Mouse (Mus musculus): ENCODE data around the gene Smim22. TPM values are rescaled to one million over a fixed set of nuclear protein-coding genes. Genes with fewer than 3 reads are reported as not detected.

Gene Smim22
- not detected for polyA plus RNA-seq (2012; fragmentation: generic; extraction: Trizol)

DNA sequence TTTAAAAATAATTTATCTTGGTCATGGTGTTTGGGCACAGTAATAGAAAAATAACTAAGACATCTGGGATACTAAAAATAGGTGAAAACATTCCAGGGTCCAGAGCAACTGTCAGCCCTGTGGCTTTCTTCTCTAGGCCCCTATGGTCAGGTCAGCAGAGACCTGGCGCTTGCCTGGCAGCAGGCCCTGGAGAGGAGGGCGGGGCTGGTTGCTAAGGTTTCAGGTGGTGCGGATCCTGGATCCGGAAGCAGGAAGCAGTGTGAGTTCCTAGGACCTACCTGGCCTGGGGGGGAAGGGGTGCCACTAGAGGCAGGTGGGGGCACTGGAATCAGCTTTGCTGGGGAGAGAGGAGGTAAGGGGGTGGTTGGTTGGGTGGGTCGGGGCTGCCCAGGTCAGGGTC, at the start of gene Smim22:
TSS of gene Smim22 (plus strand) at position 222 of the 400 bp plus-strand sequence.

DNA sequence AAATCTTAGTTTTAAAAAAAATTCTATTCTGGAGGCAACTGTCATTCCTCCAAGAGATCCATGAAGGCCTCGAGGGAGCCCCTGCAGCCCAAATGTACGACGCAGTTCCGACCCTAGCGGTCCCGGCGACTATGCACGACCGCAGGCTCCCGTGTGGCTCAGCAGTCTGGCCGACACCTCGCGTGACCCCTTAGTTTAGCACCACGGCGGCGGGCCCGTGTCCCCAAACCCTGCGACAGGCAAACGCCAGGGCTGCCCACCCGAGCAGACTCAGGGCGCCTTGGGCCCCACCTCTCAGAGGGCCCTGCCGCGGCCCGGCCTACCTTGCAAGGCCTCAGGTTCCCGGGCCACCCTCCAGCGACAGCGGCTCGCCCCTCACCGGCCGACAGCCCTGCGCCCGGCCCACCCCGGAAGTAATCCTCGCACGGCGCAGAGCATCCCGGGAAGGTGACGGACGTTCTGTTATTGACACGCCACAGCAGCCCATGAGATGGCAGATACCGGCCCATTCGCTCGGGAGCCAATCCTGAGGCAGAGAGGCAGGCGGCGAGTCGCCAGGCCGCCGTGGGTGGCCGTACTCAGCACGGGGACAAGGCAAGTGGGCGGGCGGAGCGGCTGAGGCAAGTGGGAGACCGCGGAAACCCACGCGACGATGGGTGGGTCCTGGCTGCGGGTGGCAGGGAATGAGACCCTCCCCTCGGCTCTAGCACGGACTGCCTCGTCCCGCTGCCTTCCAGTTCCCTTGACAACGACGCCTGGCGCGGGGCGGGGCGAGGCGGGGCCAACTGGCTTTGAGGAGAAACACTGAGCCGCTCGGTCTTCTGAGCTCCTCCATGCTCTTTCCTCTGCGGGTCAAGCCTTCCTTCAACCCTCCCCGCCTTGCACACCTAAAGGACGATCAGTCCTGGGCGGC, 43.0 kb upstream of the Smim22 start, which contains the start of gene Anks3:
TSS of gene Anks3 (minus strand) at position 409 of the 913 bp plus-strand sequence.

DNA sequence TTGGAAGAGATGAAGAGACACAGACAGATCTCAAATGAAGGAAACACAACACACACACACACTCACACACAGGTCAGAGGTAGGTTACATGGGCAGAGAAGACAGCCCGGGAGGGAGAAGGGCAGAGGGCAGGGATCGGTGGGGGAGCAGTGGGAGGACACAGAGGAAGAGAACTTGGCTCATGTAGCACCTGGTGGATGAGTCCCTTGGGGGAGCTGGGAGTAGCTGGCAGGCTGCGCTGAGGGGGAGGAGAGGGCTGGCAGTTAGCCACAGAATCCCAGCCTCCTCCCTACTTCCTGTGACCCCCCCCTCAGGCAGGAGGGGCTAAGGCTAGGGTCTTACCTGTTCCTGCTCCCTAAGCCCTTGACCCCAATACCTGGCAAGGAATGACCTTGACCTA, 9.5 kb upstream of the Smim22 start, which contains the start of gene Sept12:
TSS of gene Sept12 (minus strand) at position 300 of the 400 bp plus-strand sequence.

DNA sequence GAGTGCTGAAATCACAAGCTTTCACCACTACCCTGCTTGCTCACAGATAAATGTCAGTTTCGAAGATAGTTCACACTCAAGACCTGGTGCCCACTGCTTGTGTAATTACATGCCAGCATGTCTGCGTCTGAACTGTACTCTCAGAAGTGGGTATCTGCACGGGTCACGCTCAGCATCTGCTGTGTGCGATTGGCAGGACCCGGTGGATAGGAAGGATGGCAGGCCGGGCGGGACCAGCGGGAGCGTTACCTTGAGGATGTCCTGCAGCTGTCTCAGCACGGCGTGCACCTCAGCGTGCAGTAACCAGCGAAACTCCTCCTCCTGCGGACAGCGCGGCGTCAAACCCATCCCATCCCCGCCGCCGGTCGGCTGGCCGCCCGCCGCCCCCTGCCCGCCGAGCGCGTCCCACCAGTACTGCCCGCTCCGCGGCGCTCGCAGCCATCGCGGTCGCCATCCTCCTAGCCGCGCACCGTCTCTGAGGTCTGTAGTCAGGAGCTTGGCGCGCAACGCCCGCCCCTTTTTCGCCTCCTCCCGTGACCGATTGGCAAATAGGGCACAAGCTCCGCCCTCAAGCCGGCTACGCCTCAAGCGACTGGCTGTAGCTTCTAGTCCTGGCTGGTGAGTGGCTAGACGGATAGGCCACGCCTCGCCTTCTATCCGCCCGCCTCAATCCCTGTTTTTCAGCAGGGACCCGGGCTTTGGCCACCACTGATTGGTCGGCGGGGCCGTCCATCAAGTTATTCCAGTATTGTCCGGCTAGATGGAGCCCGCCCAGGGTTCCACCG, 6.2 kb downstream of the Smim22 start, which contains the start of gene Rogdi:
TSS of gene Rogdi (minus strand) at position 500 of the 785 bp plus-strand sequence.

DNA sequence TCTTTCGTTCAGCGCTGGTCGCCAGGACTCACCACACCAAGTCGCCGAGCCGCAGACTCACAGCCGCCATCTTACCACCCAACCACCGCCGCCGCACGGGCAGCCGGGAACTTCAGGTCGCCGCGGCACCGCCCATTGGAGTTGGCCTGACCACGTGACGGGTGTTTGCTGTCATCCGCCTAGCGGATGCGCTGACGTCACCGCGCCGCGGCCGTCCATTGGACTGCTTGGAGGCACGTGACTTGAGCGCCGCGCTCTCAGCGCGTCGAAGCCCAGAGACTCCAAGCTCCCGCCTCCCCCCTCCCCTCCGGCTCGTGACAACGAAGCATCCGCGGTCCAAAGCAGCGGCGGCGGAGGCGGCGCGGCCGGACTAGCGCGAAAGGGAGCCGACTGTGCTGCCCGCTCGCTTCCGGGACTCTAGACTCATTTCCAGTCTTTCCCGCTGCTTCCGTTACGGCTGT, 42.7 kb downstream of the Smim22 start, which contains the start of the genes Glyr1 and Ubn1:
TSS of gene Glyr1 (minus strand) at position 90 of the 461 bp plus-strand sequence.
TSS of gene Ubn1 (plus strand) at position 284 of the 461 bp plus-strand sequence.

Other genes with a start within 250 kb of the Smim22 start
- gene Cdip1, start 217.0 kb upstream of the Smim22 start, polyA plus RNA-seq (2012; fragmentation: generic; extraction: Trizol) = 10 to 100 TPM; 10.3 to 27.1 TPM
- under 1 TPM in 1 of 2 experiments, not detected in 1; 0.33 TPM for gene 4930562C15Rik, start 171.9 kb upstream of the Smim22 start, polyA plus RNA-seq (2012; fragmentation: generic; extraction: Trizol)
- 10 to 100 TPM; 44.1 to 52.2 TPM for gene Ubald1, start 127.0 kb upstream of the Smim22 start, polyA plus RNA-seq (2012; fragmentation: generic; extraction: Trizol)
- gene Mgrn1, start 121.0 kb upstream of the Smim22 start, polyA plus RNA-seq (2012; fragmentation: generic; extraction: Trizol) = 10 to 100 TPM; 23.3 to 82.4 TPM
- gene Nudt16l1, start 68.5 kb upstream of the Smim22 start, polyA plus RNA-seq (2012; fragmentation: generic; extraction: Trizol) = 10 to 100 TPM; 61.2 to 88.2 TPM
- 10 to 100 TPM; 14.6 to 57.4 TPM for gene Anks3, start 43.1 kb upstream of the Smim22 start, polyA plus RNA-seq (2012; fragmentation: generic; extraction: Trizol)
- under 1 TPM; 0.02 to 0.38 TPM for gene Sept12, start 9.4 kb upstream of the Smim22 start, polyA plus RNA-seq (2012; fragmentation: generic; extraction: Trizol)
- gene Rogdi, start 6.3 kb downstream of the Smim22 start, polyA plus RNA-seq (2012; fragmentation: generic; extraction: Trizol) = 10 to 100 TPM; 26.6 to 33.8 TPM
- 10 to 100 TPM in 1 of 2 experiments, 1 to 10 TPM in 1; 8.3 to 41.7 TPM for gene Glyr1, start 42.6 kb downstream of the Smim22 start, polyA plus RNA-seq (2012; fragmentation: generic; extraction: Trizol)
- gene Ubn1, start 42.8 kb downstream of the Smim22 start, polyA plus RNA-seq (2012; fragmentation: generic; extraction: Trizol) = 10 to 100 TPM in 1 of 2 experiments, 1 to 10 TPM in 1; 4.8 to 22.5 TPM
- gene Ppl, start 125.1 kb downstream of the Smim22 start, polyA plus RNA-seq (2012; fragmentation: generic; extraction: Trizol) = under 1 TPM in 1 of 2 experiments, not detected in 1; 0.98 TPM
- under 1 TPM; 0.01 to 0.05 TPM for gene Sec14l5, start 139.8 kb downstream of the Smim22 start, polyA plus RNA-seq (2012; fragmentation: generic; extraction: Trizol)
- gene Nagpa, start 196.7 kb downstream of the Smim22 start, polyA plus RNA-seq (2012; fragmentation: generic; extraction: Trizol) = 10 to 100 TPM; 14.6 to 16.9 TPM
- gene AU021092, start 215.0 kb downstream of the Smim22 start, polyA plus RNA-seq (2012; fragmentation: generic; extraction: Trizol) = 1 to 10 TPM; 4.4 to 5.7 TPM
- 10 to 100 TPM; 22.6 to 35.8 TPM for gene Alg1, start 226.3 kb downstream of the Smim22 start, polyA plus RNA-seq (2012; fragmentation: generic; extraction: Trizol)
- 10 to 100 TPM; 15.8 to 26.7 TPM for gene Eef2kmt, start 248.7 kb downstream of the Smim22 start, polyA plus RNA-seq (2012; fragmentation: generic; extraction: Trizol)